Mouse (Mus musculus) liver, embryonic 15.5 days (tissue): ENCODE measurements around the gene Tomt. TPM values are rescaled to one million over a fixed set of nuclear protein-coding genes. Genes with fewer than 3 reads are reported as not detected.
"Not testable (repeated sequence)": the region's sequence is repeated elsewhere in the genome, so short reads cannot be mapped to it uniquely, and the experiment has no call there.

Source experiments
- ATAC-seq: fragments of 200-750 bp; cut with Nextera tagmentation; 2 replicates; pipeline ENCODE4 v1.8.0; 2017; ENCODE audit warnings: moderate number of reproducible peaks, mild to moderate bottlenecking, moderate library complexity; ENCODE audit not compliant: insufficient read depth
- H3K27ac ChIP-seq: fragments of 300-500 bp; sonication (generic); replicated peaks from 2 replicates; pipeline ENCODE4 v1.5.1; 2015; ENCODE audit warnings: mild to moderate bottlenecking, inconsistent platforms
- H3K27me3 ChIP-seq: fragments of 300-500 bp; sonication (generic); 2 replicates; pipeline ENCODE4 v1.6.1; 2015; ENCODE audit warnings: mild to moderate bottlenecking, inconsistent platforms
- H3K36me3 ChIP-seq: fragments of 300-500 bp; sonication (generic); replicated peaks from 2 replicates; pipeline ENCODE4 v1.6.1; 2015; ENCODE audit warnings: moderate library complexity, mild to moderate bottlenecking, inconsistent platforms
- H3K4me1 ChIP-seq: fragments of 300-500 bp; sonication (generic); replicated peaks from 2 replicates; pipeline ENCODE4 v1.6.1; 2015; ENCODE audit warnings: inconsistent platforms
- H3K4me2 ChIP-seq: fragments of 300-500 bp; sonication (generic); 2 replicates; pipeline ENCODE4 v1.6.1; 2015; ENCODE audit warnings: moderate library complexity, mild to moderate bottlenecking, inconsistent platforms
- H3K4me3 ChIP-seq: fragments of 300-500 bp; sonication (generic); replicated peaks from 2 replicates; pipeline ENCODE4 v1.5.1; 2015; ENCODE audit warnings: mild to moderate bottlenecking, inconsistent platforms
- H3K9ac ChIP-seq: fragments of 300-500 bp; sonication (generic); 2 replicates; pipeline ENCODE4 v1.6.1; 2015; ENCODE audit warnings: moderate library complexity, mild to moderate bottlenecking, inconsistent platforms
- H3K9me3 ChIP-seq: fragments of 300-500 bp; sonication (generic); replicated peaks from 2 replicates; pipeline ENCODE4 v1.6.1; 2016; ENCODE audit warnings: inconsistent platforms
- WGBS: fragments of 180-500 bp; shearing (Covaris S2); methylation state at CpG from one replicate; pipeline ENCODE4 v1.1.7; 2015; ENCODE audit warnings: mixed read lengths; ENCODE audit not compliant: insufficient replicate concordance; 5-methylcytosine and 5-hydroxymethylcytosine counted together
- polyA plus RNA-seq: library from polyadenylated mRNA; unstranded; fragments of >200 nt; fragmentation: Nextera tagmentation; extraction: Ambion mirVana; gene quantifications from 2 replicates; pipeline ENCODE4 v1.2.1, GENCODE M21; 2015

Gene Tomt
- polyA plus RNA-seq, 1 experiment from 2014 or later: 0.15 TPM

DNA sequence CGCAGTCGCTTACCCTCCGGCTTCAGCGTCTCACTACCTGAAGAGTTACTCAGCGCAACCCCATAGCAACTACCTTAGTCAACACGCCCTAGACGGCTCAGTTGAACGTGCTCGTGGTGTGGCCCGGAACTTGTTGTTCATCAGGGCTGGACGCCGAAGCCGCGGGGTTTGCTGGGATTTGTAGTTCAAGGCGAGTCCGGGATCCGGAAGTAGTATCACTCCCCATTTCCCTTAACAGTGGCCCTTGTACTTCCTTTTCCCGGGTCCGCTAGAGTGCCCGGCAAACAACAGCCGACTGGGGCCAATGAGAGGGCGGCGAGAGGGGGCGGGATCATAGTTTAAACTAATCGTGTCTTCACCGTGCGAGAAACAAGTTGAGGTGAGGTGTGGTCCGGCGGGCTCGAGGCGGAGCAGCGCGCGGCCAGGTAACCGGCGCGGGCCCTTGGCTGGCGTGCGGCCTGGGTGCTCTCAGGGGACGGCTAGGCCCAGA lies 27.6 kb upstream of the Tomt start, which contains the start of the genes Lrrc51 and Numa1:
Lrrc51 (minus strand) TSS at position 145 of the 490 bp plus-strand sequence.
Numa1 (plus strand) TSS at position 361 of the 490 bp plus-strand sequence.
- Histone ChIP-seq H3K4me2 (peak within 1 kb of the TSS; percentile 84), H3K9ac (peak within 1 kb of the TSS; percentile 91), H3K4me1 (peaks cover 45% of the 10 kb centered on the region), H3K36me3 (peaks cover 24% of the 10 kb centered on the region), H3K4me3 (peak within 1 kb of the TSS; percentile 94), H3K27ac (peak within 1 kb of the TSS; percentile 95), H3K9me3 (no peaks in the 10 kb centered on the region), H3K27me3 (no peaks in the 10 kb centered on the region)
- ATAC-seq: peak; percentile 98
- WGBS: under 1% methylated on average over 40 of the region's 40 CpGs

DNA sequence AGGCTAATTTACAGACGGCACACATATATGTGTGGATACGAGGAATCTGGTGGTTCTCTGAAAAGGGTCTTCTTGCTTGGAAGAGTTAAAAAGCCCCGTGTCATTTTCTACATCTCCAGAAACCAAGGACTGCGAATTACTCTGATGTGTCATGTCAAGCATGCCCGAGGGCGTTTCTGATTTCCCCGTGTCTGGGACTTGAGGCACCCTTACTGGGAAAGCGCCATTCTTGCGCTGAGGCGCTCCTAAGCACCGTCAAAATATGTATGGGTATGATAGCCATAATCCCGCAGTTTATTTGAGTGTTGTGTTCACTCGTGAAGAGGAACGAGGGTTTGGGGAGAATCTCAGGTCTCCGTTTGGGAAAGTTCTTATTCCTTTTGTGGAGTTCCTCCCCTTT lies 27.1 kb upstream of the Tomt start:
- ATAC-seq: peak; percentile 45
- Histone ChIP-seq H3K36me3 (peaks cover 19% of the 10 kb centered on the region), H3K4me3 (peak overlapping the region; percentile 94), H3K9ac (peak overlapping the region; percentile 91), H3K4me2 (peak overlapping the region; percentile 84), H3K9me3 (no peaks in the 10 kb centered on the region), H3K27me3 (no peaks in the 10 kb centered on the region), H3K4me1 (peaks cover 45% of the 10 kb centered on the region), H3K27ac (peak overlapping the region; percentile 95)
- 3% methylated on average over 15 of the region's 15 CpGs for WGBS

DNA sequence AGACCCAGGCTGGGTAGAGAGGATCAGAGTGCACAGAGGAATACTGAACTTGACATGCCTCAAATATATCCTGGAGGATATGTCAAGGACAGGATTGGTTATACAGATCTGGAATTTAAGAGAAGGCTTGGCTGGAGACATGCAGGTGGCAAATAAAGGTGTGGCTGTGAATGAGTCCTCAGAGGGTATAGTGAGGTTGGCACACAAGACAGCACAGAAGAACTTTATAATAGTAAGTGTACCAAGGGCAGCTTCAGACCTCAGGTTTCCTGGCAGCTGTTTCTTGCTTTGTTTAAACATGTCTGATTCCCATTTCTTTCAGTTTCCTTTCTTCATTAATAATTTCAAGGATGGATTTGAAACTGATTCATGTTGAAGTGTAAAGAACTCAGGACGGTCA lies 26.4 kb upstream of the Tomt start:
- Histone ChIP-seq H3K4me2 (peak overlapping the region; percentile 84), H3K36me3 (peaks cover 14% of the 10 kb centered on the region), H3K27ac (0 out of 2 replicates have a peak overlapping the region, but pooled peaks have one; percentile 95), H3K9me3 (no peaks in the 10 kb centered on the region), H3K4me1 (peaks cover 41% of the 10 kb centered on the region), H3K4me3 (peak overlapping the region; percentile 94; the same call in 1 of the 2 replicates), H3K9ac (no peak overlapping the region), H3K27me3 (no peaks in the 10 kb centered on the region)
- WGBS: 68% methylated on average over 1 of the region's 1 CpGs
- ATAC-seq: no peak

DNA sequence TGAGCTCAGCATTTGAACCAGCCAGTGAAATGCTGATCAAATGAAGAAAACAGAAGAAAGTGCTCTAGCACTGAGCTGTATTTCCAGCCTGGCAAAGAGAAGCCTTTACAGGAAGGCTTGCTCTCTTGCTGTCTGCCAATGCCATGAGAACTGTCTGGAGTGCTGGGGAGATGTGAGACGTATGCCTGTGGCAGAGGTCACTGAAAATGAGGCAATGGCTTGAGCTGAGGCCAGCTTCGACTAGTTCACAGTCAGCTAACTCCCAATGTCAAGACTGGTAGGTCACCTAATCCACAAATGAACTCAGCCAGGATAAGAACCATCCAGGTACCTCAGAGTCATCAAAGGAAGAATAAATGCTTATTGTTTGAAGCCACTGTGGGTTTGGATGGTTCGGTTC lies 21.9 kb upstream of the Tomt start:
- ATAC-seq: no peak

DNA sequence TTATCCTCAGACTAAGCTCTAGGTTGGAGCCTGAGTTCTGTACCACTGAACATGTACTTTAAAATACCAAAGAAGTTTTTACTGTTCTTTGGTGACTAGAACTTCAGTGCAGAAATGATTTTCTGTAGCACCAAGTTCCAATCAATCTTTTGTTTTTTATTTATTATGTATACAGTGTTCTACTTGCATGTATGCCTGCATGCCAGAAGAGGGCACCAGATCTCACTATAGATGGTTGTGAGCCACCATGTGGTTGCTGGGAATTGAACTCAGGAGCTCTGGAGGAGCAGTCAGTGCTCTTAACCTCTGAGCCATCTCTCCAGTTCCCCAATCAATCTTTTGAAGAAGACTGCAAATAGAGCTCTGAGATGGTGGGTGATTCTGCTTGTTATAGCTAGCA lies 19.7 kb upstream of the Tomt start:
- not testable (repeated sequence) for H3K9me3 ChIP-seq, H3K27ac ChIP-seq, H3K27me3 ChIP-seq, H3K4me1 ChIP-seq, H3K9ac ChIP-seq, H3K4me3 ChIP-seq, ATAC-seq, H3K36me3 ChIP-seq, H3K4me2 ChIP-seq

More for the DNA sequence above, 21.9 kb upstream of the Tomt start:
- H3K4me2 ChIP-seq: no peak overlapping the region
- peaks cover 14% of the 10 kb centered on the region for H3K4me1 ChIP-seq
- 68% methylated on average over 3 of the region's 3 CpGs for WGBS
- H3K27ac ChIP-seq: no peak overlapping the region
- no peaks in the 10 kb centered on the region for H3K27me3 ChIP-seq
- no peak overlapping the region for H3K9ac ChIP-seq
- no peaks in the 10 kb centered on the region for H3K36me3 ChIP-seq
- no peak overlapping the region for H3K4me3 ChIP-seq
- no peaks in the 10 kb centered on the region for H3K9me3 ChIP-seq

DNA sequence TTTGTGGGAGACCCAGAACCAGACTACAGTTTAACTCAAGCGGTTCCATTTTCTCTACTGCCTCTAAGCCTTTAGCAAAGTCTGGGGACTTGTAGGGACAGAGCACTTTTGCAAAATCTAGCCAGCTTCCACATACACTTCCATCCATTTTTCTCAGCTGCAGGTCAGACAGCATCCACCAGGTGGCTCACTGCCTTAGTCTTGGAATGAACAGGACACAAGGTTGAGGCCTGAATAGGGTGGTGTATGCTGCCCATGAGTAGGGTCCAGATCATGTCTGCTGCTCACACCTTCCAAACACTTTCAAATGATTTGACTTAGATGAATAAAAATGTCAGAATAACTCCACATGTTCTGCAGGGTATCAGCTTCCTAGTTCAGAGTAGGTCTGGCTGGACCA lies 11.9 kb upstream of the Tomt start:
- no peak overlapping the region for H3K4me3 ChIP-seq
- ATAC-seq: no peak
- no peaks in the 10 kb centered on the region for H3K27me3 ChIP-seq
- H3K9ac ChIP-seq: no peak overlapping the region
- no peaks in the 10 kb centered on the region for H3K9me3 ChIP-seq
- peaks cover 16% of the 10 kb centered on the region for H3K36me3 ChIP-seq
- no peaks in the 10 kb centered on the region for H3K4me1 ChIP-seq
- H3K4me2 ChIP-seq: no peak overlapping the region
- H3K27ac ChIP-seq: no peak overlapping the region
- WGBS: 16% methylated on average over 1 of the region's 1 CpGs

DNA sequence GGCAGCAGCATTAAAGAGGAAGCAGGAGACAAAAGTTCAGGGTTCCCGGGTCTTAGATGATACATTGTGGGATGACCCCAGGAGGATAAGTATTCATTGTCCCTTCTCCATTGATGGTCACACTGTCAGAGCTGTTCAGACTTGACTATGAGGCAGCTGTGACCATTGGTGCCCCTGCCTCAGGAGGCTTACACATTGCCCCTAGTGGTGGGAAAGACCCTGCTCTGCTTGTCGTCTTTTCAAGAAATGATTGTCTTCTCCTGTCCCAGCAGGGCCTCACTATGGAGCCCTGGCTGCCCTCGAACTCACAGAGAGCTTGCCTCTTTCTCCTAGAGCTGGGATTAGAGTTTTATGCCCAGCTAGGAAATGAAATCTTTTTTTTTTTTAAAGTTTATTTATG lies 5.8 kb upstream of the Tomt start:
- H3K4me1 ChIP-seq: peaks cover 21% of the 10 kb centered on the region
- H3K9me3 ChIP-seq: no peaks in the 10 kb centered on the region
- no peak overlapping the region for H3K4me3 ChIP-seq
- peaks cover 51% of the 10 kb centered on the region for H3K36me3 ChIP-seq
- H3K9ac ChIP-seq: no peak overlapping the region
- no peak overlapping the region for H3K4me2 ChIP-seq
- H3K27ac ChIP-seq: no peak overlapping the region
- no peaks in the 10 kb centered on the region for H3K27me3 ChIP-seq
- 61% methylated on average over 3 of the region's 3 CpGs for WGBS
- no peak for ATAC-seq

GRCm38 (mm10) chr7:101910138-101910537 lies 4.0 kb upstream of the Tomt start:
- Histone ChIP-seq H3K9ac (no peak overlapping the region), H3K4me1 (peaks cover 30% of the 10 kb centered on the region), H3K4me3 (no peak overlapping the region), H3K36me3 (peaks cover 51% of the 10 kb centered on the region), H3K4me2 (no peak overlapping the region), H3K27ac (no peak overlapping the region), H3K27me3 (no peaks in the 10 kb centered on the region), H3K9me3 (no peaks in the 10 kb centered on the region)
- ATAC-seq: no peak
- WGBS: 72% methylated on average over 4 of the region's 4 CpGs

DNA sequence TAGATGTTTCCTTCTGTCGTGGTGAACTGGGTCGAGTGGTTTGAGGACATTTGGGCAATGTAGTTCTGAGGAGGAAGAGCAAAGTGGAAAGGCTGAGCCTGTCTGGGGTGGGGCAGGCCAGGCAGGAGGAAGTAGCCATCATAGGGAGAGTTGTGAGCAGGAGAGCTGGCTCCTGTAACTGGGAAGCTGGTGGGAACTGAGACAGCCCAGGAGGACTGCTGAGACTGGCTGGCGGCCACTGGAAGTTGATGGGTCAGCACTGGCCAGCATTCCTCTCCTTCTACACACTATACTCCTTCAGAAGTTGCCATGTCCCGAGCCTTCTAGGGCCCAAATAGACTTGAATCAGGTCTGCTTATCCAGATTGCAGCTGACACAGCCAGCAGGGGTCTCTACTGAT lies 2.2 kb upstream of the Tomt start:
- 34% methylated on average over 4 of the region's 4 CpGs for WGBS
- Histone ChIP-seq H3K4me1 (peaks cover 36% of the 10 kb centered on the region), H3K9ac (no peak overlapping the region), H3K4me3 (no peak overlapping the region), H3K27ac (peak overlapping the region; percentile 42), H3K27me3 (no peaks in the 10 kb centered on the region), H3K9me3 (no peaks in the 10 kb centered on the region), H3K4me2 (peak overlapping the region; percentile 35; the same call in 1 of the 2 replicates), H3K36me3 (peaks cover 38% of the 10 kb centered on the region)
- ATAC-seq: no peak

GRCm38 (mm10) chr7:101906696-101907095 lies 537 bp upstream of the Tomt start:
- peak overlapping the region; percentile 94 for H3K27ac ChIP-seq
- no peak for ATAC-seq
- H3K9me3 ChIP-seq: no peaks in the 10 kb centered on the region
- peak overlapping the region; percentile 86 for H3K4me2 ChIP-seq
- WGBS: 25% methylated on average over 8 of the region's 8 CpGs
- H3K4me1 ChIP-seq: peaks cover 36% of the 10 kb centered on the region
- H3K4me3 ChIP-seq: peak overlapping the region; percentile 83
- no peaks in the 10 kb centered on the region for H3K27me3 ChIP-seq
- peak overlapping the region; percentile 89 for H3K9ac ChIP-seq
- peaks cover 28% of the 10 kb centered on the region for H3K36me3 ChIP-seq

DNA sequence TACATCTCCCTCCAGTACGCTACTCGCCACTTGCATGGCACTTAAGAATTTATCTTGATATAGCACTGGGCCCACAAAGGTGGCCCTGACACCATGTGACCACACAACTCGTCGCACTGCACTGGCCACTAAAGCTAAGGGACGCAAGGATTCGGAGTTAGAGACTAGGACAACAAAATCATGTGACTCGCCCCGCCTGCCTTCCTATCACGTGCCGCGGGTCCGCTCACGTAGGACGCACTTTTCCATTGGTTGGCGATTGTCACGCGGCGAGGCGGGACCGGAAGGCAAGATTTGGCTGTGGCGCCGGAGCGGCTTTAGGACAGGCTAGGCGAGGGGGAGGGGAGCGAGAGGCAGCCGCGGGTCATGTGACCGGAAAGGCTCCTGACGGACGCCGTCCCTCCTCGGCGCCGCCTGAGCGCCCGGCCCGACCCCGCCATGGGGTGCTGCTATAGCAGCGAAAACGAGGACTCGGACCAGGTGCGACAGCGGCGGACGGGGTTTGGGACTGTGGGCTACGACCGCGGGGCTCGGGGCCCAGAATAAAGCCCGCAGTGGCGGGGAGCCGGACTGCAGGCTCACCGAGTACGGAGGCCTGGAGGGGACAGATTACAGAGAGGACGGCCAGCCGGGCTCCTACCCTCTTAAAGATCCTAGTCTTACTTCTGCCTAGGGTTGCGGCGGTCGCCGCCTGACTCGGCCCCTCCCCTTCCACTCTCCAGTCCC lies 435 bp downstream of the Tomt start, which contains the start of gene Lamtor1:
Lamtor1 (plus strand) TSS at position 344 of the 726 bp plus-strand sequence.
- H3K9me3 ChIP-seq: no peaks in the 10 kb centered on the region
- peaks cover 19% of the 10 kb centered on the region for H3K36me3 ChIP-seq
- ATAC-seq: peak; percentile 96
- H3K27ac ChIP-seq: peak within 1 kb of the TSS; percentile 94
- peak within 1 kb of the TSS; percentile 83 for H3K4me3 ChIP-seq
- H3K4me2 ChIP-seq: peak within 1 kb of the TSS; percentile 86
- peaks cover 36% of the 10 kb centered on the region for H3K4me1 ChIP-seq
- under 1% methylated on average over 61 of the region's 61 CpGs for WGBS
- H3K27me3 ChIP-seq: no peaks in the 10 kb centered on the region
- peak within 1 kb of the TSS; percentile 89 for H3K9ac ChIP-seq
